Mouse (Mus musculus) liver, embryonic 13.5 days (tissue): Measurements from ENCODE around the gene Set. TPM values are rescaled to one million over a fixed set of nuclear protein-coding genes. Genes with fewer than 3 reads are reported as not detected.

Source experiments
- ATAC-seq: fragments of 200-750 bp; cut with Nextera tagmentation; 2 replicates; pipeline ENCODE4 v1.8.0; 2017; ENCODE audit warnings: low read depth, mild to moderate bottlenecking, moderate number of reproducible peaks, moderate library complexity
- DNase-seq: peaks from one replicate; pipeline ENCODE4 v3.0.0; 2022
- H3K27ac ChIP-seq: fragments of 300-500 bp; sonication (generic); 2 replicates; pipeline ENCODE4 v1.5.1; 2015; ENCODE audit warnings: moderate library complexity, mild to moderate bottlenecking, inconsistent platforms
- H3K27me3 ChIP-seq: fragments of 300-500 bp; sonication (generic); 2 replicates; pipeline ENCODE4 v1.6.1; 2015; ENCODE audit warnings: mild to moderate bottlenecking, inconsistent platforms
- H3K36me3 ChIP-seq: fragments of 300-500 bp; sonication (generic); 2 replicates; pipeline ENCODE4 v1.6.1; 2015; ENCODE audit warnings: mild to moderate bottlenecking, inconsistent platforms
- H3K4me1 ChIP-seq: fragments of 300-500 bp; sonication (generic); replicated peaks from 2 replicates; pipeline ENCODE4 v1.6.1; 2015; ENCODE audit warnings: inconsistent platforms
- H3K4me2 ChIP-seq: fragments of 300-500 bp; sonication (generic); 2 replicates; pipeline ENCODE4 v1.6.1; 2015; ENCODE audit warnings: inconsistent platforms, mild to moderate bottlenecking, moderate library complexity
- H3K4me3 ChIP-seq: fragments of 300-500 bp; sonication (generic); replicated peaks from 2 replicates; pipeline ENCODE4 v1.5.1; 2015; ENCODE audit warnings: mild to moderate bottlenecking, inconsistent platforms
- H3K9ac ChIP-seq: fragments of 300-500 bp; sonication (generic); 2 replicates; pipeline ENCODE4 v1.6.1; 2015; ENCODE audit warnings: mild to moderate bottlenecking, inconsistent platforms
- H3K9me3 ChIP-seq: fragments of 300-500 bp; sonication (generic); replicated peaks from 2 replicates; pipeline ENCODE4 v1.6.1; 2016; ENCODE audit warnings: inconsistent platforms
- WGBS: fragments of 180-500 bp; shearing (Covaris S2); methylation state at CpG from one replicate; pipeline ENCODE4 v1.1.7; 2015; ENCODE audit not compliant: insufficient replicate concordance; 5-methylcytosine and 5-hydroxymethylcytosine counted together
- polyA plus RNA-seq: library from polyadenylated mRNA; unstranded; fragments of >200 nt; fragmentation: Nextera tagmentation; extraction: Ambion mirVana; gene quantifications from 2 replicates; pipeline ENCODE4 v1.2.1, GENCODE M21; 2015

Set gene
- polyA plus RNA-seq, 1 experiment from 2014 or later = 317 TPM

- H3K9ac ChIP-seq = no peak overlapping the region
- no peak overlapping the region for H3K4me3 ChIP-seq
- ATAC-seq (no peak), DNase-seq (no peak)
- no peaks in the 10 kb centered on the region for H3K9me3 ChIP-seq
- 0 out of 2 replicates have a peak, but pooled peaks cover 2% of the 10 kb centered on the region for H3K36me3 ChIP-seq
- no peak overlapping the region for H3K4me2 ChIP-seq
- WGBS = 73% methylated on average over 4 of the region's 4 CpGs
- no peaks in the 10 kb centered on the region for H3K27me3 ChIP-seq
- peaks cover 34% of the 10 kb centered on the region for H3K4me1 ChIP-seq
- H3K27ac ChIP-seq = no peak overlapping the region
Measured at GRCm38 (mm10) chr2:30120269-30120668, 63.1 kb downstream of the Set start.

Other genes with a start within 250 kb of the Set start
- gene Urm1, start 237.3 kb upstream of the Set start, polyA plus RNA-seq = 9.9 and 11.4 TPM in 2 replicates
- 31.1 and 39.0 TPM in 2 replicates for gene Cercam, start 188.2 kb upstream of the Set start, polyA plus RNA-seq
- 39.5 and 49.9 TPM in 2 replicates for gene Odf2, start 168.2 kb upstream of the Set start, polyA plus RNA-seq
- 29.8 and 33.7 TPM in 2 replicates for gene Gle1, start 122.0 kb upstream of the Set start, polyA plus RNA-seq
- gene Sptan1, start 91.8 kb upstream of the Set start, polyA plus RNA-seq = 10.9 and 11.3 TPM in 2 replicates
- gene Wdr34, start 8.5 kb upstream of the Set start, polyA plus RNA-seq = 9.9 and 10.7 TPM in 2 replicates
- 3.1 and 3.2 TPM in 2 replicates for gene Pkn3, start 20.3 kb downstream of the Set start, polyA plus RNA-seq
- 22.8 and 23.9 TPM in 2 replicates for gene Zdhhc12, start 36.3 kb downstream of the Set start, polyA plus RNA-seq
- gene Zer1, start 67.2 kb downstream of the Set start, polyA plus RNA-seq = 2.2 and 2.6 TPM in 2 replicates
- gene Tbc1d13, start 76.4 kb downstream of the Set start, polyA plus RNA-seq = 2.8 and 3.7 TPM in 2 replicates
- gene Endog, start 114.1 kb downstream of the Set start, polyA plus RNA-seq = 14.2 and 15.6 TPM in 2 replicates
- gene Spout1, start 121.1 kb downstream of the Set start, polyA plus RNA-seq = 40.5 and 42.5 TPM in 2 replicates
- 9.7 and 10.1 TPM in 2 replicates for gene Kyat1, start 148.5 kb downstream of the Set start, polyA plus RNA-seq
- 11.9 and 12.5 TPM in 2 replicates for gene Lrrc8a, start 180.3 kb downstream of the Set start, polyA plus RNA-seq
- gene Gm28035, start 183.2 kb downstream of the Set start, polyA plus RNA-seq = 0.05 and 0.07 TPM in 2 replicates
- 8.1 and 8.9 TPM in 2 replicates for gene Phyhd1, start 208.8 kb downstream of the Set start, polyA plus RNA-seq
- gene Gm28038, start 223.7 kb downstream of the Set start, polyA plus RNA-seq = 0.82 TPM in 1 of 2 replicates, not detected in the other
- 14.0 and 14.4 TPM in 2 replicates for gene Dolk, start 229.0 kb downstream of the Set start, polyA plus RNA-seq
- 15.5 and 20.0 TPM in 2 replicates for gene Nup188, start 229.0 kb downstream of the Set start, polyA plus RNA-seq